Mouse (Mus musculus): ENCODE data around the gene Mical2. TPM values are rescaled to one million over a fixed set of nuclear protein-coding genes. Genes with fewer than 3 reads are reported as not detected.

Mical2 gene
- total and polyA plus RNA-seq, 3 experiments: 0.22 TPM; not detected in 2

- ATAC-seq (ENCODE audit: extremely low read depth, insufficient number of reproducible peaks, low FRiP score, poor library complexity, severe bottlenecking): no peak
- H3K27me3 ChIP-seq (ENCODE audit: insufficient read depth, low read length): no peaks in the 10 kb centered on the region
Observed at GRCm38 (mm10) chr7:112413286-112413685, 187.6 kb downstream of the Mical2 start.

GRCm38 (mm10) chr7:112416058-112416526, 190.4 kb downstream of the Mical2 start:
- TF ChIP-seq GATA1 (IDR thresholded peaks at IDR 0.05; ENCODE audit: borderline replicate concordance, low read length): no peak
- no peak for TF ChIP-seq POLR2AphosphoS5 (IDR thresholded peaks at IDR 0.05; ENCODE audit: insufficient replicate concordance, low read depth, low read length)
- no peak for TF ChIP-seq TAL1 (conservative IDR thresholded peaks at IDR 0.05; ENCODE audit: low read depth, low read length)
- no peak for TF ChIP-seq CTCF (IDR thresholded peaks at IDR 0.05; ENCODE audit: low read depth, low read length)
- no peak for TF ChIP-seq GATA2 (IDR thresholded peaks at IDR 0.05; ENCODE audit: borderline replicate concordance, low read depth, low read length)
- ATAC-seq (ENCODE audit: extremely low read depth, insufficient number of reproducible peaks, low FRiP score, poor library complexity, severe bottlenecking) (no peak), DNase-seq (ENCODE audit: low spot score) (no peak)
- no peaks in the 10 kb centered on the region for H3K4me1 ChIP-seq (ENCODE audit: insufficient read depth, low read depth, low read length)
- H3K27me3 ChIP-seq (ENCODE audit: insufficient read depth, low read length): no peaks in the 10 kb centered on the region
- H3K9me3 ChIP-seq (replicated peaks): peaks cover 27% of the 10 kb centered on the region
- H3K36me3 ChIP-seq (replicated peaks): no peaks in the 10 kb centered on the region
- H3K4me3 ChIP-seq (ENCODE audit: low read depth, low read length): no peak overlapping the region

More at GRCm38 (mm10) chr7:112413286-112413685, 187.6 kb downstream of the Mical2 start:
- Histone ChIP-seq H3K36me3 (replicated peaks) (no peaks in the 10 kb centered on the region), H3K4me1 (ENCODE audit: insufficient read depth, low read depth, low read length) (no peaks in the 10 kb centered on the region), H3K4me3 (ENCODE audit: low read depth, low read length) (no peak overlapping the region), H3K9me3 (replicated peaks) (peaks cover 33% of the 10 kb centered on the region)
- DNase-seq (ENCODE audit: low spot score): no peak
- TF ChIP-seq GATA1 (IDR thresholded peaks at IDR 0.05; ENCODE audit: borderline replicate concordance, low read length) (no peak), GATA2 (IDR thresholded peaks at IDR 0.05; ENCODE audit: borderline replicate concordance, low read depth, low read length) (no peak), CTCF (IDR thresholded peaks at IDR 0.05; ENCODE audit: low read depth, low read length) (no peak), POLR2AphosphoS5 (IDR thresholded peaks at IDR 0.05; ENCODE audit: insufficient replicate concordance, low read depth, low read length) (no peak), TAL1 (conservative IDR thresholded peaks at IDR 0.05; ENCODE audit: low read depth, low read length) (no peak)

- TF ChIP-seq CTCF (IDR thresholded peaks at IDR 0.05; ENCODE audit: low read depth, low read length) (no peak), POLR2AphosphoS5 (IDR thresholded peaks at IDR 0.05; ENCODE audit: insufficient replicate concordance, low read depth, low read length) (no peak), TAL1 (conservative IDR thresholded peaks at IDR 0.05; ENCODE audit: low read depth, low read length) (no peak), GATA2 (IDR thresholded peaks at IDR 0.05; ENCODE audit: borderline replicate concordance, low read depth, low read length) (no peak), GATA1 (IDR thresholded peaks at IDR 0.05; ENCODE audit: borderline replicate concordance, low read length) (no peak)
- Histone ChIP-seq H3K27me3 (ENCODE audit: insufficient read depth, low read length) (no peaks in the 10 kb centered on the region), H3K4me3 (ENCODE audit: low read depth, low read length) (no peak overlapping the region), H3K36me3 (replicated peaks) (no peaks in the 10 kb centered on the region), H3K9me3 (replicated peaks) (peaks cover 29% of the 10 kb centered on the region), H3K4me1 (ENCODE audit: insufficient read depth, low read depth, low read length) (no peaks in the 10 kb centered on the region)
- DNase-seq (ENCODE audit: low spot score) (no peak), ATAC-seq (ENCODE audit: extremely low read depth, insufficient number of reproducible peaks, low FRiP score, poor library complexity, severe bottlenecking) (no peak)
Observed at GRCm38 (mm10) chr7:112416730-112417513, 191.3 kb downstream of the Mical2 start.

GRCm38 (mm10) chr7:112417598-112417997, 191.9 kb downstream of the Mical2 start:
- Histone ChIP-seq H3K9me3 (replicated peaks) (peaks cover 28% of the 10 kb centered on the region), H3K4me1 (ENCODE audit: insufficient read depth, low read depth, low read length) (no peaks in the 10 kb centered on the region), H3K4me3 (ENCODE audit: low read depth, low read length) (no peak overlapping the region), H3K36me3 (replicated peaks) (no peaks in the 10 kb centered on the region), H3K27me3 (ENCODE audit: insufficient read depth, low read length) (no peaks in the 10 kb centered on the region)
- no peak for TF ChIP-seq POLR2AphosphoS5 (IDR thresholded peaks at IDR 0.05; ENCODE audit: insufficient replicate concordance, low read depth, low read length)
- no peak for TF ChIP-seq GATA2 (IDR thresholded peaks at IDR 0.05; ENCODE audit: borderline replicate concordance, low read depth, low read length)
- no peak for TF ChIP-seq GATA1 (IDR thresholded peaks at IDR 0.05; ENCODE audit: borderline replicate concordance, low read length)
- TF ChIP-seq TAL1 (conservative IDR thresholded peaks at IDR 0.05; ENCODE audit: low read depth, low read length): no peak
- TF ChIP-seq CTCF (IDR thresholded peaks at IDR 0.05; ENCODE audit: low read depth, low read length): no peak
- ATAC-seq (ENCODE audit: extremely low read depth, insufficient number of reproducible peaks, low FRiP score, poor library complexity, severe bottlenecking) (no peak), DNase-seq (ENCODE audit: low spot score) (no peak)

GRCm38 (mm10) chr7:112423438-112423837, 197.8 kb downstream of the Mical2 start:
- DNase-seq (ENCODE audit: low spot score) (no peak), ATAC-seq (ENCODE audit: extremely low read depth, insufficient number of reproducible peaks, low FRiP score, poor library complexity, severe bottlenecking) (no peak)
- Histone ChIP-seq H3K36me3 (replicated peaks) (no peaks in the 10 kb centered on the region), H3K4me1 (ENCODE audit: insufficient read depth, low read depth, low read length) (no peaks in the 10 kb centered on the region), H3K27me3 (ENCODE audit: insufficient read depth, low read length) (no peaks in the 10 kb centered on the region), H3K4me3 (ENCODE audit: low read depth, low read length) (no peak overlapping the region), H3K9me3 (replicated peaks) (peaks cover 20% of the 10 kb centered on the region)
- TF ChIP-seq TAL1 (conservative IDR thresholded peaks at IDR 0.05; ENCODE audit: low read depth, low read length): no peak
- no peak for TF ChIP-seq GATA1 (IDR thresholded peaks at IDR 0.05; ENCODE audit: borderline replicate concordance, low read length)
- no peak for TF ChIP-seq CTCF (IDR thresholded peaks at IDR 0.05; ENCODE audit: low read depth, low read length)

GRCm38 (mm10) chr7:112426811-112427210, 201.2 kb downstream of the Mical2 start:
- Histone ChIP-seq H3K27me3 (ENCODE audit: insufficient read depth, low read length) (no peaks in the 10 kb centered on the region), H3K4me1 (ENCODE audit: insufficient read depth, low read depth, low read length) (no peaks in the 10 kb centered on the region), H3K4me3 (ENCODE audit: low read depth, low read length) (no peak overlapping the region), H3K9me3 (replicated peaks) (peaks cover 14% of the 10 kb centered on the region), H3K36me3 (replicated peaks) (no peaks in the 10 kb centered on the region)
- no peak for TF ChIP-seq CTCF (IDR thresholded peaks at IDR 0.05; ENCODE audit: low read depth, low read length)
- no peak for TF ChIP-seq POLR2AphosphoS5 (IDR thresholded peaks at IDR 0.05; ENCODE audit: insufficient replicate concordance, low read depth, low read length)
- no peak for TF ChIP-seq TAL1 (conservative IDR thresholded peaks at IDR 0.05; ENCODE audit: low read depth, low read length)
- no peak for TF ChIP-seq GATA1 (IDR thresholded peaks at IDR 0.05; ENCODE audit: borderline replicate concordance, low read length)
- TF ChIP-seq GATA2 (IDR thresholded peaks at IDR 0.05; ENCODE audit: borderline replicate concordance, low read depth, low read length): no peak
- ATAC-seq (ENCODE audit: extremely low read depth, insufficient number of reproducible peaks, low FRiP score, poor library complexity, severe bottlenecking) (no peak), DNase-seq (ENCODE audit: low spot score) (no peak)

Measured in G1E (cell line).